Comparison of ENCODE assay signal across 8 mouse cellular contexts in genomic region chr7:19270509-19271237, GRCm38 (mm10). TPM values are rescaled to one million over a fixed set of nuclear protein-coding genes. Genes with fewer than 3 reads are reported as not detected.
DNase-seq lines count a peak whose midpoint lies in the region; ATAC-seq lines count a peak whose summit lies in the region.
"Had no signal": no experiment of that assay in that cellular context is flagged by ENCODE, and none has a peak within 500 bp of the region (broad histone marks: within the 10 kb centered on the region; RNA-seq: fewer than 3 reads in every experiment).

No protein-coding gene starts in this region.

- no peaks in the 10 kb centered on the region for H3K27me3 ChIP-seq in embryonic facial prominence, embryonic 11.5 days (ENCODE audit: control insufficient read depth, insufficient read depth, low read length)
- no peaks in the 10 kb centered on the region for H3K27me3 ChIP-seq in hindbrain, embryonic 16.5 days (replicated peaks; ENCODE audit: control insufficient read depth, insufficient read depth, low read length)

- peak overlapping the region; percentile 96 for H3K4me3 ChIP-seq in embryonic facial prominence, embryonic 11.5 days (ENCODE audit: low read depth, low read length)
- H3K4me3 ChIP-seq in hindbrain, embryonic 16.5 days (ENCODE audit: low read length) = peak overlapping the region; percentile 84
- peak overlapping the region; percentile 82 for H3K4me3 ChIP-seq in macrophage (ENCODE audit: inconsistent target)

- peak overlapping the region; percentile 98 for H3K4me2 ChIP-seq in embryonic facial prominence, embryonic 11.5 days (ENCODE audit: low read depth, low read length)
- peak overlapping the region; percentile 98 for H3K4me2 ChIP-seq in hindbrain, embryonic 16.5 days (ENCODE audit: low read length)

- H3K9ac ChIP-seq in embryonic facial prominence, embryonic 11.5 days (replicated peaks; ENCODE audit: low read length) = peak overlapping the region; percentile 87
- peak overlapping the region; percentile 86 for H3K9ac ChIP-seq in hindbrain, embryonic 16.5 days (ENCODE audit: low read depth, low read length)

- 0% methylated on average over 19 of the region's 21 CpGs for WGBS in embryonic facial prominence, embryonic 11.5 days
- WGBS in hindbrain, embryonic 16.5 days = 2% methylated on average over 15 of the region's 21 CpGs
- under 1% methylated on average over 19 of the region's 21 CpGs for WGBS in macrophage (ENCODE audit: missing documents)

- peaks cover 55% of the 10 kb centered on the region for H3K79me2 ChIP-seq in macrophage (ENCODE audit: inconsistent target)

- H3K36me3 ChIP-seq in embryonic facial prominence, embryonic 11.5 days (replicated peaks; ENCODE audit: control insufficient read depth, insufficient read depth, low read depth, low read length) = no peaks in the 10 kb centered on the region
- no peaks in the 10 kb centered on the region for H3K36me3 ChIP-seq in hindbrain, embryonic 16.5 days (ENCODE audit: control insufficient read depth, insufficient read depth, low read length)
- no peaks in the 10 kb centered on the region for H3K36me3 ChIP-seq in macrophage (ENCODE audit: inconsistent target)

- no peaks in the 10 kb centered on the region for H3K9me3 ChIP-seq in embryonic facial prominence, embryonic 11.5 days (replicated peaks; ENCODE audit: control insufficient read depth, low read length)
- no peaks in the 10 kb centered on the region for H3K9me3 ChIP-seq in hindbrain, embryonic 16.5 days (ENCODE audit: control insufficient read depth, low read length)

- no peak for ATAC-seq in embryonic facial prominence, embryonic 11.5 days (replicated peaks; ENCODE audit: insufficient number of reproducible peaks, low FRiP score, low TSS enrichment, low read depth)
- ATAC-seq in hindbrain, embryonic 16.5 days = 0 out of 2 replicates have a peak, but pooled peaks have one; percentile 0

- H3K27ac ChIP-seq in embryonic facial prominence, embryonic 11.5 days (replicated peaks; ENCODE audit: low read depth, low read length) = peak overlapping the region; percentile 83; the same call in 1 of the 2 replicates
- peak overlapping the region; percentile 89 for H3K27ac ChIP-seq in hindbrain, embryonic 16.5 days (ENCODE audit: low read depth, low read length)
- peak overlapping the region; percentile 71 for H3K27ac ChIP-seq in macrophage

- H3K4me1 ChIP-seq in embryonic facial prominence, embryonic 11.5 days (ENCODE audit: control insufficient read depth, insufficient read depth, low read length) = peaks cover 9% of the 10 kb centered on the region
- H3K4me1 ChIP-seq in hindbrain, embryonic 16.5 days (ENCODE audit: control insufficient read depth, insufficient read depth, low read depth, low read length) = peaks cover 20% of the 10 kb centered on the region

- peak; percentile 45 to 49 for DNase-seq in spleen, adult 18-20 months
- no peak for DNase-seq in spleen, adult 12 weeks (ENCODE audit: low spot score)
- peak; percentile 31 for DNase-seq in embryonic facial prominence, embryonic 11.5 days (ENCODE audit: low spot score)
- peak; percentile 62 for DNase-seq in thymus, postnatal 14 days
- DNase-seq in urinary bladder, postnatal 10 days (ENCODE audit: low spot score) = no peak

RNA-seq across cellular contexts. Expression of gene Vasp, which starts 0.9 kb away (rescaled TPM):
- polyA plus RNA-seq in embryonic facial prominence, embryonic 11.5 days (2014; fragmentation: Nextera tagmentation; extraction: Ambion mirVana) = 53.2 and 54.9 TPM in 2 replicates
- polyA plus RNA-seq in hindbrain, embryonic 16.5 days (2015; fragmentation: Nextera tagmentation; extraction: Ambion mirVana) = 39.9 and 42.9 TPM in 2 replicates
- total RNA-seq in macrophage (2018; cell fraction: chromatin; rRNA removed) = 100 to 1,000 TPM in 23 of 26 experiments, 10 to 100 TPM in 3; 79.0 to 988 (median 340) TPM
- 100 to 1,000 TPM in 18 of 26 experiments, 10 to 100 TPM in 8; 56.8 to 437 (median 218) TPM for total RNA-seq in macrophage (2018; cell fraction: cytosol; rRNA removed)
- total RNA-seq in macrophage (2018; cell fraction: nucleus; rRNA removed) = 100 to 1,000 TPM in 23 of 26 experiments, 10 to 100 TPM in 3; 51.8 to 590 (median 307) TPM
- 29.1 to 79.7 TPM (median 69.5 TPM) in 3 replicates for polyA plus RNA-seq in macrophage (2018)

RNA-seq across cellular contexts. Expression of gene Ppm1n, which starts 9.2 kb away (rescaled TPM):
- not detected in 2 replicates for polyA plus RNA-seq in embryonic facial prominence, embryonic 11.5 days (2014; fragmentation: Nextera tagmentation; extraction: Ambion mirVana)
- polyA plus RNA-seq in hindbrain, embryonic 16.5 days (2015; fragmentation: Nextera tagmentation; extraction: Ambion mirVana) = 0.79 and 1.5 TPM in 2 replicates
- total RNA-seq in macrophage (2018; cell fraction: chromatin; rRNA removed) = 10 to 100 TPM in 1 of 26 experiments, 1 to 10 TPM in 12, under 1 TPM in 2, not detected in 11; 0.41 to 17.6 (median 3.0) TPM
- 1 to 10 TPM in 1 of 26 experiments, under 1 TPM in 14, not detected in 11; 0.05 to 1.1 (median 0.72) TPM for total RNA-seq in macrophage (2018; cell fraction: cytosol; rRNA removed)
- total RNA-seq in macrophage (2018; cell fraction: nucleus; rRNA removed) = 1 to 10 TPM in 11 of 26 experiments, under 1 TPM in 2, not detected in 13; 0.52 to 6.8 (median 3.9) TPM
- 0.38 TPM in 1 of 3 replicates, not detected in the others for polyA plus RNA-seq in macrophage (2018)
- total RNA-seq: heart, adult 18-20 months had no signal

RNA-seq across cellular contexts. Expression of gene Rtn2, which starts 11.8 kb away (rescaled TPM):
- polyA plus RNA-seq in embryonic facial prominence, embryonic 11.5 days (2014; fragmentation: Nextera tagmentation; extraction: Ambion mirVana) = 15.8 and 17.5 TPM in 2 replicates
- 124 and 126 TPM in 2 replicates for polyA plus RNA-seq in hindbrain, embryonic 16.5 days (2015; fragmentation: Nextera tagmentation; extraction: Ambion mirVana)
- 10 to 100 TPM in 1 of 26 experiments, 1 to 10 TPM in 13, under 1 TPM in 7, not detected in 5; 0.20 to 21.6 (median 1.8) TPM for total RNA-seq in macrophage (2018; cell fraction: chromatin; rRNA removed)
- total RNA-seq in macrophage (2018; cell fraction: cytosol; rRNA removed) = 1 to 10 TPM in 13 of 26 experiments, under 1 TPM in 12, not detected in 1; 0.14 to 6.2 (median 2.0) TPM
- 1 to 10 TPM in 15 of 26 experiments, under 1 TPM in 7, not detected in 4; 0.15 to 8.6 (median 2.9) TPM for total RNA-seq in macrophage (2018; cell fraction: nucleus; rRNA removed)
- 0.09 to 0.52 TPM (median 0.32 TPM) in 3 replicates for polyA plus RNA-seq in macrophage (2018)

RNA-seq across cellular contexts. Expression of gene Fosb, which starts 39.2 kb away (rescaled TPM):
- polyA plus RNA-seq in embryonic facial prominence, embryonic 11.5 days (2014; fragmentation: Nextera tagmentation; extraction: Ambion mirVana) = not detected in 2 replicates
- polyA plus RNA-seq in hindbrain, embryonic 16.5 days (2015; fragmentation: Nextera tagmentation; extraction: Ambion mirVana) = 0.06 and 0.10 TPM in 2 replicates
- total RNA-seq in macrophage (2018; cell fraction: chromatin; rRNA removed) = 100 to 1,000 TPM in 4 of 26 experiments, 10 to 100 TPM in 4, 1 to 10 TPM in 13, under 1 TPM in 5; 0.25 to 730 (median 3.1) TPM
- total RNA-seq in macrophage (2018; cell fraction: cytosol; rRNA removed) = 100 to 1,000 TPM in 3 of 26 experiments, 10 to 100 TPM in 8, 1 to 10 TPM in 8, under 1 TPM in 7; 0.20 to 141 (median 4.6) TPM
- 100 to 1,000 TPM in 3 of 26 experiments, 10 to 100 TPM in 9, 1 to 10 TPM in 9, under 1 TPM in 5; 0.30 to 353 (median 7.2) TPM for total RNA-seq in macrophage (2018; cell fraction: nucleus; rRNA removed)
- 0.74 to 2.0 TPM (median 1.2 TPM) in 3 replicates for polyA plus RNA-seq in macrophage (2018)

RNA-seq across cellular contexts. Expression of gene Opa3, which starts 42.5 kb away (rescaled TPM):
- 39.5 and 45.5 TPM in 2 replicates for polyA plus RNA-seq in embryonic facial prominence, embryonic 11.5 days (2014; fragmentation: Nextera tagmentation; extraction: Ambion mirVana)
- 39.9 and 41.5 TPM in 2 replicates for polyA plus RNA-seq in hindbrain, embryonic 16.5 days (2015; fragmentation: Nextera tagmentation; extraction: Ambion mirVana)
- 10 to 100 TPM; 13.1 to 57.2 (median 32.7) TPM for total RNA-seq in macrophage (2018; cell fraction: chromatin; rRNA removed)
- 10 to 100 TPM; 19.6 to 42.0 (median 27.8) TPM for total RNA-seq in macrophage (2018; cell fraction: cytosol; rRNA removed)
- total RNA-seq in macrophage (2018; cell fraction: nucleus; rRNA removed) = 10 to 100 TPM; 20.8 to 47.2 (median 34.9) TPM
- 17.8 to 20.2 TPM (median 18.5 TPM) in 3 replicates for polyA plus RNA-seq in macrophage (2018)

Comparison
In these comparisons a context has a peak if more than half of its experiments do, and no peak if none do; other contexts are left out.
1. DNase-seq: peak in spleen, adult 18-20 months (2 of 2), embryonic facial prominence, embryonic 11.5 days (single experiment) and thymus, postnatal 14 days (single experiment); none in spleen, adult 12 weeks (single experiment) and urinary bladder, postnatal 10 days (single experiment).
2. RNA of gene Rtn2, which starts 11.8 kb away (polyA plus RNA-seq): 124 to 126 TPM in hindbrain, embryonic 16.5 days and 15.8 to 17.5 TPM in embryonic facial prominence, embryonic 11.5 days; 0.09 to 0.52 TPM in macrophage; every median in the first group is over 10 times any median in the second.
3. Peak in every context shown above with its lines, with median percentiles within 50 percentile points of each other: H3K27ac ChIP-seq and H3K4me3 ChIP-seq.